Mouse (Mus musculus) lung, embryonic 14.5 days (tissue): Measurements from ENCODE around the gene Ctns. TPM values are rescaled to one million over a fixed set of nuclear protein-coding genes. Genes with fewer than 3 reads are reported as not detected.

Source experiments
- ATAC-seq: fragments of 200-750 bp; cut with Nextera tagmentation; 2 replicates; pipeline ENCODE4 v1.8.0; 2017; ENCODE audit warnings: mild to moderate bottlenecking, moderate TSS enrichment, moderate library complexity; ENCODE audit not compliant: insufficient read depth
- DNase-seq: peaks from one replicate; pipeline ENCODE4 v3.0.0-alpha.2; 2015
- H3K27ac ChIP-seq: fragments of 300-500 bp; sonication (generic); 2 replicates; pipeline ENCODE4 v1.5.1; 2014; ENCODE audit warnings: low read depth, mild to moderate bottlenecking, moderate library complexity
- H3K27me3 ChIP-seq: fragments of 300-500 bp; sonication (generic); 2 replicates; pipeline ENCODE4 v1.6.1; 2014; ENCODE audit warnings: low read length, control low read depth; ENCODE audit not compliant: insufficient read depth
- H3K36me3 ChIP-seq: fragments of 300-500 bp; sonication (generic); 2 replicates; pipeline ENCODE4 v1.6.1; 2014; ENCODE audit warnings: control low read depth; ENCODE audit not compliant: insufficient read depth
- H3K4me1 ChIP-seq: fragments of 300-500 bp; sonication (generic); 2 replicates; pipeline ENCODE4 v1.6.1; 2014; ENCODE audit warnings: antibody characterized with exemption, control low read depth; ENCODE audit not compliant: insufficient read depth
- H3K4me2 ChIP-seq: fragments of 300-500 bp; sonication (generic); 2 replicates; pipeline ENCODE4 v1.6.1; 2014; ENCODE audit warnings: mild to moderate bottlenecking
- H3K4me3 ChIP-seq: fragments of 300-500 bp; sonication (generic); 2 replicates; pipeline ENCODE4 v1.5.1; 2014; ENCODE audit warnings: low read depth, low read length
- H3K9ac ChIP-seq: fragments of 300-500 bp; sonication (generic); 2 replicates; pipeline ENCODE4 v1.6.1; 2014
- H3K9me3 ChIP-seq: fragments of 300-500 bp; sonication (generic); 2 replicates; pipeline ENCODE4 v1.6.1; 2016; ENCODE audit warnings: low read depth, low read length, control low read depth
- CTCF ChIP-seq: IDR thresholded peaks from 2 replicates; pipeline ENCODE4 v1.5.1; 2016; ENCODE audit warnings: antibody characterized with exemption, low read depth
- WGBS: fragments of 180-500 bp; shearing (Covaris S2); extraction: QIAGEN DNeasy Blood & Tissue Kit; methylation state at CpG from one replicate; pipeline ENCODE4 v1.1.7; 2014; 5-methylcytosine and 5-hydroxymethylcytosine counted together
- polyA plus RNA-seq: library from polyadenylated mRNA; unstranded; fragments of >200 nt; fragmentation: Nextera tagmentation; extraction: Ambion mirVana; gene quantifications from 2 replicates; pipeline ENCODE4 v1.2.1, GENCODE M21; 2014

Ctns gene
- polyA plus RNA-seq, 1 experiment from 2014 or later: 11.4 TPM

GRCm38 (mm10) chr11:73144261-73144681, 54.6 kb downstream of the Ctns start:
- Histone ChIP-seq H3K27me3 (no peaks in the 10 kb centered on the region), H3K4me3 (no peak overlapping the region), H3K27ac (no peak overlapping the region), H3K9ac (no peak overlapping the region), H3K36me3 (no peaks in the 10 kb centered on the region), H3K9me3 (no peaks in the 10 kb centered on the region), H3K4me2 (no peak overlapping the region), H3K4me1 (no peaks in the 10 kb centered on the region)
- no peak for TF ChIP-seq CTCF
- WGBS: 37% methylated on average over 1 of the region's 1 CpGs
- DNase-seq (no peak), ATAC-seq (no peak)

GRCm38 (mm10) chr11:73137591-73138501, 61.0 kb downstream of the Ctns start, which contains the start of gene Haspin:
Gene Haspin (minus strand): TSS chr11:73138294.
- H3K4me2 ChIP-seq: peak within 1 kb of the TSS; percentile 74
- peaks cover 15% of the 10 kb centered on the region; the same call in 1 of the 2 replicates for H3K4me1 ChIP-seq
- H3K27ac ChIP-seq: peak within 1 kb of the TSS; percentile 50; the same call in 1 of the 2 replicates
- H3K36me3 ChIP-seq: peaks cover 16% of the 10 kb centered on the region
- H3K9me3 ChIP-seq: no peaks in the 10 kb centered on the region
- ATAC-seq: peak; percentile 97
- DNase-seq: peak; percentile 97
- peak; percentile 87 for TF ChIP-seq CTCF
- H3K27me3 ChIP-seq: no peaks in the 10 kb centered on the region
- under 1% methylated on average over 84 of the region's 84 CpGs for WGBS
- peak within 1 kb of the TSS; percentile 77 for H3K9ac ChIP-seq
- H3K4me3 ChIP-seq: peak within 1 kb of the TSS; percentile 94

GRCm38 (mm10) chr11:73137116-73137515, 61.7 kb downstream of the Ctns start:
- H3K4me1 ChIP-seq: peaks cover 15% of the 10 kb centered on the region; the same call in 1 of the 2 replicates
- H3K4me2 ChIP-seq: peak overlapping the region; percentile 74
- H3K9ac ChIP-seq: peak overlapping the region; percentile 77
- H3K36me3 ChIP-seq: peaks cover 21% of the 10 kb centered on the region
- no peaks in the 10 kb centered on the region for H3K27me3 ChIP-seq
- H3K9me3 ChIP-seq: no peaks in the 10 kb centered on the region
- no peak for TF ChIP-seq CTCF
- DNase-seq: peak; percentile 67
- WGBS: 16% methylated on average over 11 of the region's 11 CpGs
- peak; percentile 1; the same call in 1 of the 2 replicates for ATAC-seq
- peak overlapping the region; percentile 94 for H3K4me3 ChIP-seq
- H3K27ac ChIP-seq: no peak overlapping the region

GRCm38 (mm10) chr11:73136587-73136986, 62.3 kb downstream of the Ctns start:
- Histone ChIP-seq H3K27me3 (no peaks in the 10 kb centered on the region), H3K4me3 (peak overlapping the region; percentile 94), H3K9ac (peak overlapping the region; percentile 77), H3K9me3 (no peaks in the 10 kb centered on the region), H3K4me1 (peaks cover 15% of the 10 kb centered on the region; the same call in 1 of the 2 replicates), H3K4me2 (peak overlapping the region; percentile 74), H3K27ac (no peak overlapping the region), H3K36me3 (peaks cover 23% of the 10 kb centered on the region)
- no peak for DNase-seq
- TF ChIP-seq CTCF: no peak
- ATAC-seq: no peak
- WGBS: 65% methylated on average over 6 of the region's 6 CpGs

GRCm38 (mm10) chr11:73134222-73134621, 64.6 kb downstream of the Ctns start:
- Histone ChIP-seq H3K4me2 (peak overlapping the region; percentile 74), H3K36me3 (peaks cover 30% of the 10 kb centered on the region), H3K4me3 (no peak overlapping the region), H3K27ac (no peak overlapping the region), H3K9ac (no peak overlapping the region), H3K4me1 (peaks cover 15% of the 10 kb centered on the region; the same call in 1 of the 2 replicates), H3K27me3 (no peaks in the 10 kb centered on the region), H3K9me3 (no peaks in the 10 kb centered on the region)
- WGBS: 82% methylated on average over 5 of the region's 5 CpGs
- ATAC-seq (no peak), DNase-seq (no peak)
- TF ChIP-seq CTCF: no peak

Other genes with a start within 250 kb of the Ctns start
- gene Atp2a3, start 237.9 kb downstream of the Ctns start, polyA plus RNA-seq: 7.4 and 7.6 TPM in 2 replicates
- 1.9 and 2.1 TPM in 2 replicates for gene P2rx1, start 199.9 kb downstream of the Ctns start, polyA plus RNA-seq
- gene Camkk1, start 180.0 kb downstream of the Ctns start, polyA plus RNA-seq: 3.2 and 3.5 TPM in 2 replicates
- gene Ncbp3, start 151.3 kb downstream of the Ctns start, polyA plus RNA-seq: 12.3 and 13.2 TPM in 2 replicates
- 0.38 and 0.55 TPM in 2 replicates for gene Itgae, start 108.5 kb downstream of the Ctns start, polyA plus RNA-seq
- 23.2 and 23.3 TPM in 2 replicates for gene Haspin, start 60.7 kb downstream of the Ctns start, polyA plus RNA-seq
- 0.15 and 0.21 TPM in 2 replicates for gene P2rx5, start 38.6 kb downstream of the Ctns start, polyA plus RNA-seq
- 118 and 135 TPM in 2 replicates for gene Emc6, start 22.0 kb downstream of the Ctns start, polyA plus RNA-seq
- 252 and 263 TPM in 2 replicates for gene Tax1bp3, start 22.0 kb downstream of the Ctns start, polyA plus RNA-seq
- gene Shpk, start 418 bp upstream of the Ctns start, polyA plus RNA-seq: 0.93 and 1.3 TPM in 2 replicates
- not detected in 2 replicates for gene Trpv1, start 35.2 kb upstream of the Ctns start, polyA plus RNA-seq
- gene Trpv3, start 68.3 kb upstream of the Ctns start, polyA plus RNA-seq: 0.09 and 0.18 TPM in 2 replicates
- 0.50 and 0.70 TPM in 2 replicates for gene Aspa, start 130.6 kb upstream of the Ctns start, polyA plus RNA-seq
- not detected in 2 replicates for gene Gm49340, start 130.7 kb upstream of the Ctns start, polyA plus RNA-seq
- gene Spata22, start 130.7 kb upstream of the Ctns start, polyA plus RNA-seq: not detected in 2 replicates
- gene Olfr20, start 151.7 kb upstream of the Ctns start, polyA plus RNA-seq: not detected in 2 replicates
- gene Olfr376, start 172.2 kb upstream of the Ctns start, polyA plus RNA-seq: not detected in 2 replicates
- gene Olfr1, start 200.6 kb upstream of the Ctns start, polyA plus RNA-seq: not detected in 2 replicates
- not detected in 2 replicates for gene Olfr378, start 229.4 kb upstream of the Ctns start, polyA plus RNA-seq